Mouse (Mus musculus): ENCODE data around the gene Slc5a10.

Slc5a10 gene

DNA sequence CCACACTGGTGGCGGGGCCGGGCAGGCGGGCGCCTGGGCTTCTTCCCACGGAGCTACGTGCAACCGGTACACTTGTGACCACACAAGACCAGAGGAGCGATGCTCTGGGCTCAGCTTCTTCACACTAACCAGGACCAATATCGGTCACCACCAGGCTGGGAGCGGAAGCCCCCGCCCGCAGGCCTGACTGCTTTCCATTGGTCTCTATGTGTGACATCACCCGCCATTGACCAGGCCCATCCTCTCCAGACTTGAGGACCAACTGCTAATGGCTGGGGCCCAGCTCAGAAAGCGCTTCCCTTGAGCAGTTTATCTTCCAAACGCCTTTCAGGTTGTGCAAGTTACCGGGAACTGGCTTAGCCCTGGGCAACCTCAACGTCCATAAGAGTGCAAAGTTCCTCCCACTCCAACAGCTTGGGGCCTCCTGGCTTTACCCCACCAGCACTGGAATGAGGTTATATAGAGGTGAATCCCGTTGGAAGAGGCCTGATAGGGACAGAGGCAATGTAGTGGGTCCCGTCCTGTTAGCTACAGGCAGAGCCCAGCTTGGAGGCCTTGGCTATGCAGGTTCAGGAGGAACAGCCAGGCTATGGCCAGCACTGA, 48.7 kb downstream of the Slc5a10 start:
- CTCF ChIA-PET = interaction anchor here (0.7 to 1.9 kb wide), 3 partner anchors 12 to 527 kb away, joined by 3 to 5 read pairs (median 4); no protein-coding TSS in a partner anchor

DNA sequence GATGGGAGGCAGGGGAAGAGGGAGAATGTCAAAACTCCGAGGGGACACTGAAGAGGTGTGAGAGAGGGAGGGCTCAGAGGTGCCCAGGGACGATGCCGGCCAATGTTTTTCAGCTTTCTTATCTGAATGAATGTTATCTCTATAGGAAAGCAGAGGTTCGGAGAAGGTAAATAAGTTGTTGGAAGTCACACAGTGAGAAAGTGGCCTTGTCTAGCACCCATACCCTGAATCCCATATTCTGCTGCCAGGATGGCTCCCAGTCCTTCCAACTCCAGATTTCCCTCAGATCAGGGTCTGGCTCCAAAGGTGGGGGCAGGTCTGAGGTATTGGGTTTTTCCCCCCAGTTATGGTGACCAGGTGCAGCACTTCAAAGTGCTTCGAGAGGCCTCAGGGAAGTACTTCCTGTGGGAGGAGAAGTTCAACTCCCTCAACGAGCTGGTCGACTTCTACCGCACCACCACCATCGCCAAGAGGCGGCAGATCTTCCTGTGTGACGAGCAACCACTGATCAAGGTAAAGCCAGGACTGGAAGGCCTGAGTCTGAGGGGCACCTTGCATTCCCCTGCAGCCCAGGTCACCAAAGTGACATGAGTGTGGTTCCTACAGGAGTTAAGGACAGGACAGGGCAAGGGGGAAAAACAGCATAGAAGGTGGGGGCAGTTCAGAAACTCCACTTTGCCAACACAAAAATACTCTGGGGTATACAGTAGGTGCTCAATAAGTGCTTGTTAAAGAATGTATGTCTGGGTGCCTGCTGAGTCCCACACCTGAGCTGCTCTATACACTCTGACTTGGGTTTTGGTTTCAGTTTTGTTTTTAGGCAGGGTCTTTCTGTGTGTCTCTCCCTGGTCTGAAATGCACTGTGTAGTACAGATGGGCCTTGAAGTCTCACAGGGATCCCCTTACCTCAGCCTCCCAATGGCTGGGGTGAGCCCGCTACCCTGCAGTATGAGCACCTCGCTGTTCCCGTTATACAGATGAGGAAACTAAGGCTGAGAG, 50.8 kb downstream of the Slc5a10 start:
- CTCF ChIA-PET = interaction anchor here (1.3 to 1.9 kb wide), 2 partner anchors 9 to 40 kb away, joined by 3 to 5 read pairs; no protein-coding TSS in a partner anchor

DNA sequence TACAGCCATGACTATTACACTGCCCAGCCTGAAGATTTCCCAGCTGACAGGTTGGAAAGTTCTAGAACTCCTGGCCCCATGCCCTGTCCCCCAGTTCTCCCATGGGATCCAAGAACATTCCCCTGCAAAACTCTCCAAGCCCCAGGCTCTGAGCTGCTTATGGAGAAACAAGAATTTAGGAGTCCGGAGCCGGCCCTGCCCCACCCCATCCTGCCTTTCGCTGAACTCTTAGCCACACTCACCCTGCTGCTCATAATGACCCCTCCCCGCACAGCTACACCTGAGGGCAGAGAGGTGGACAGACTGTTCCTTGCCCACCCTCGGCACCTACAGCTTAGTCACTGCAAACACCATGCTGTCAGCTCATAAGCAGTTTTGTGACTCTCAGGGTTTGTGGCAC, 52.8 kb downstream of the Slc5a10 start:
- CTCF ChIA-PET = interaction anchor here (0.6 kb wide), 2 partner anchors 42 to 1803 kb away, joined by 3 read pairs; no protein-coding TSS in a partner anchor

DNA sequence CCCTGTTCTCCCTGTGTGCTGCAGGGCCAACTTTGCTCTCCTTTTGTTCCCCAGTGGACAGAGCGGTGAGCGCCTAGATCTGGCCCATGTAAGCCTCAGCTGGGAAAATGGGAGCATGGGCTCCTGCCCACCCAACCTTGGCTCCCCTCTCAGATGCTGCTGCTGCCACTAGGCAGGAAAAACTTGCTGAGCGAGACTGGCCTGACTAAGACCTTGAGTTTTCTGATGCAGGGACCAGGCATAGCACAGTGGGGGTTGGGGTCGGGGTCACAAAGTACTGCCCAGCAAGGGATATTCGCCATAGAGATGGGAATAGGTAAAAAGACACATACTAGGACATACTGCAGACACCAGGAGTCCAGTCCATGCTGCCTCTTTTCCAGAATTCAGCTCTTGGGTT, 53.4 kb downstream of the Slc5a10 start:
- CTCF ChIA-PET = interaction anchor here (0.6 to 0.7 kb wide), 2 partner anchors 15 to 1803 kb away, joined by 3 to 4 read pairs; partner anchors contain the start of gene Grap

DNA sequence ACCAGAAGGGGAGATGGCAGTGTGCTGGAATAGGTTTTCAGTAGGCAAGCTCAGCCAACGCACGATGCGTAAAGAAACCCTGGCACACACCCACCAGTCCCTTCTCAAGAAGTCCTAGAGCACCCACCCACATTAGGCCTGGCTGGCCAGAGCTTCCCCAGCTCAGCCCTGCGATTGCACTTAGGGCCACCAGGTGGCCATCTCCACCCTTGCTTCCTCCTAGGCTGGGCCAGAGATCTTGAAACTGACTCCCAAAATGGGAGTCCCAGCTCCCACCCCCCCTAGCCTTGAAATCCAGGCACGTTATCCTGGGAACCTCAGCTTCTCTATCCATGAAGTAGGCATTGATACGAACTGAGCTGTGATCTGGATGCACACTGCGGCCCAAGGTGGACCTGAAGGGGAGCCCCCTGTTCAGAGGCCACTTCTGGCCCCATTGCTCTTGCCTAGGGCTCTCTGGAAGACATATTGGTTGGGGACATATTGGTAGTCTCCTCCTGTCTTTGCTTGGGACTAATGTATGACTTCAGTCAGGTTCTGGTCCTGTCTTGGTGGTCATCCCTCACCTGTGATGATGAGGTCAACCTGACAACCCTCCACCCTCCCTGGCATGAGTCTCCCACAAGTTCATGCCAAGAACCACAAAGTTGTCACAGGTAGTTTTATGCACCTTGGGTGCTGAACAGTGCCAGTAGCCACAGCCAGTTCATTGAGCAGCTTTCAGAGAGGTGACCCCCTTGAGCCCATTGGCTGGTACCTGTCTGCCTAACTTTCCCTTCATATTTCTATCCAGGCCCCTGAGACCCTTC, 54.4 kb downstream of the Slc5a10 start:
- CTCF ChIA-PET = interaction anchor here (0.7 to 0.8 kb wide), 2 partner anchors 8 to 14 kb away, joined by 3 to 4 read pairs; partner anchors contain the start of gene Grap

DNA sequence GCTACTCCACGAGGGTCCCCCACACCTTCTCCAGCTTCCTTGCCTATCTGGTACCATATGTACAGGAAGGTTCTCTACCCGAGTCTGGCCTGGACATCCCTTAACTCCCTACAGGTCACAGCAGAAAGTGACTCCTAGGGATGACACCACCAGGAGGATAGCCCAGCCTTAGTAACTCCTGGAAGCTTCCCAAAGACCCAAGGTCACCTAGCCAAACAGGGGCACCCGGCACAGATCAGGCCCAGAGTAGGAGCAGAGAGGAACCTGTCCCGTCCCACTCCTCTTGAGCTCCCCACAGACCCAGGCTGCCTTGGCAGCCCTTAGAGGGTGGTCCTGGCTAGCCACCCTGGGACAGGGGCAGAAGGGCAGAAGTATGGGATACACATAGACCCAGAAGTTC, 55.2 kb downstream of the Slc5a10 start:
- CTCF ChIA-PET = interaction anchor here (0.6 to 0.7 kb wide), 2 partner anchors 17 to 96 kb away, joined by 3 read pairs; partner anchors contain the start of gene Prpsap2

DNA sequence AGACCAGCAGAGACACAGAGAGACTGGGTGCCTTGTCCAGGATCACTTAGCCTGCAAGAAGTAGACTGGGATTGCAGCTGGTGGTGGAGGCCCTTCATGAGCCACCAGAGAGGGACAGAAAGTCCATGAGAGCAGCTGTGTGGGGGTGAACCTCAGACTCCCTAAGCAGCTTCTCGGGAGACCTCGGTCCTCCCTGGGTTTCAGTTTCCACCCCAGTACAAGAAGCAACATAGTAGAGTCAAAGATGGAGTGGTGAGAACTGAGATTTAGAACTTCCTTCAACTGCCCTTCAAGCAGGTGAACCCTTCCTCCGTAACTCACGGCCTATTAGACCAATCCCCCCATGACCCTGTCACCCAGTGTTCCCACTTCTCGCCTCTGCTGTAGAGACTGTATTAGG, 58.4 kb downstream of the Slc5a10 start:
- CTCF ChIA-PET = interaction anchor here (0.7 to 1.3 kb wide), 2 partner anchors 17 to 36 kb away, joined by 3 to 6 read pairs; no protein-coding TSS in a partner anchor

DNA sequence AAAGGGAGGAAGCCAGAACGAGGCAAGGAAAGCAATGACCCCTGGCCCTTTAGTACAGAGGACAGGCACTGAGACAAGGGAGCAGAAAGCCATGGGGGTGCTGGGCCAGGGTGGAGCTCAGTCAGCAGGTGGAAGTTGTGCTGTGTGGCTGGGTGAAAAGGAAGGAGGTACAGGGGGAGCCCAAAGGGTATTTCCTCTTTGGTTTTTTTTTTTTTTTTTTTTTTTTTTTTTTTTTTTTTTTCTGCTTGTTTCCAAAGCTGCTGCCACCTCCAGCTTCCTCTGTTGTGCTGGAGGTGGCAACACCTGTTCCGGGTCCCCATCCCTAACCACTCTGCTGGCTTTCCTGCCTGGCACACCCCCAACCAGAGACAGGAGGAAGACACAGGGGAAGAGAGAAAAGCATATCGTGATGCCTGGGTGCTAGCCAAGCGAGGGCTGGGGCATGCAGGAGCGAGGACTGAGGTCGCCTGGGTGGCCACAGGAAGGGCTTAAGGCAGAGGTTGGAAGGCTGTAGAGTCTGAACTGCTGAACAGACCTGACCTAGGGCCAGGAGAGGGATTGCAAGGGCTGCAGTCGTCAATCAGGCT, 59.7 kb downstream of the Slc5a10 start:
- CTCF ChIA-PET = interaction anchor here (2.2 kb wide), 1 partner anchor 10 kb away, joined by 5 read pairs; no protein-coding TSS in a partner anchor

DNA sequence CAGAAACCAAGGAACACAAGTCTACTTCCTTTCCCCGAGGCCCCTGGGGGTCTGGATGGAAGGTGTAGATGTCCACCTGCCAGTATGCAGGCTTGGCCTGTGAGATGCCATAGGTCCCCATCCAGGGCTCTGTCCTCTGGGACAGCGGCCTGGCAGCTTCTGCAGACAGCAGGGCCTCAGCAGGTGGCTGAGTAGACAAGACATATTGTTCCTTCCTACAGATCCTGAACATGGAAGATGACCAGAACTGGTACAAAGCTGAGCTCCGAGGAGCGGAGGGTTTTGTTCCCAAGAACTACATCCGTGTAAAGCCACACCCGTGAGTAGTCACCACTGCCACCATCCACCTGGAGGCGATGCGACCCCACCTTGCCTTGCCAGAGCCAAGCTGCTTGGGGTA, 60.6 kb downstream of the Slc5a10 start:
- CTCF ChIA-PET = interaction anchor here (0.6 to 2.2 kb wide), 2 partner anchors 8 to 11 kb away, joined by 4 to 5 read pairs; no protein-coding TSS in a partner anchor

DNA sequence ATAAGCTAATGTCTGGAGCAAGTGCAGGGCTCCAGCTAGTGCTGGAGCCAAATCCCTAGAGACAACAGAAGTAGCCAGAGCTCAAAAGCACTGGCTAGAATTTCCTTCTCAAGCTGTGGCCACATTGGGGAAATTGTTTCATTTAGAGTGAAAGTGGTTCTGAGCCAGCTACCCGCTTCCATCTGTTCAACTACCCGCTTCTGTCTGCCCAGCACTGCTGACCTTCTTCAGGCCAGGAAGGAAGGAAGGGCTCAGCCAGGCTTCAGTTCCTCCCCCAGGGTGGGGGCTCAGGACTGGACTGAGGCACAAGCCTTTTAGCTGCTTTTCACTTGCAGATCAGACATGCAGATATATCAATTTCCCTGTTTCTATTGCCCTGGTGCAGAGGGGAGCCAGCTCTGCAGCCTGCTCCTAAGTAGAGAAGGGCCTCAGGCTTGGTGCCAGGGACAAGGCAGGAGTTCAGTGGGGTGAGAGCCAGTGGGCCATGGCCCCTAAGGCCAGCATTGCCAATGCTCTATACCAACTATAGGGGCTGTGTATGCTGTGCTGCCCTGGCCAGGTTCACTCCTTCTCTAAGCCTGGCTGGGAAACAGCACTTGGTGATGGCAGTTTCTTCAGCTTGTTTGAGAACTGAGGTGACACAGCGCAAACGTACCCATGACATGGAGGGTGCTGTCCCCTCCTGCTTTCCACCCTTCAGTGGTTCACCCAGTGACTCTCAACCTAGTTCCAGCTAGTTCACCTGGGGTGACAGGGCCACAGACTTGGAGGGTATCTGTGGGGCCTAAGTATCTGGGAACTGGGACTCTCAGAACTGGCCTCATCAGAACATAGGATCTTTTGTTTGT, 61.4 kb downstream of the Slc5a10 start:
- CTCF ChIA-PET = interaction anchor here (0.7 to 2.2 kb wide), 2 partner anchors 12 to 14 kb away, joined by 3 to 5 read pairs; no protein-coding TSS in a partner anchor

DNA sequence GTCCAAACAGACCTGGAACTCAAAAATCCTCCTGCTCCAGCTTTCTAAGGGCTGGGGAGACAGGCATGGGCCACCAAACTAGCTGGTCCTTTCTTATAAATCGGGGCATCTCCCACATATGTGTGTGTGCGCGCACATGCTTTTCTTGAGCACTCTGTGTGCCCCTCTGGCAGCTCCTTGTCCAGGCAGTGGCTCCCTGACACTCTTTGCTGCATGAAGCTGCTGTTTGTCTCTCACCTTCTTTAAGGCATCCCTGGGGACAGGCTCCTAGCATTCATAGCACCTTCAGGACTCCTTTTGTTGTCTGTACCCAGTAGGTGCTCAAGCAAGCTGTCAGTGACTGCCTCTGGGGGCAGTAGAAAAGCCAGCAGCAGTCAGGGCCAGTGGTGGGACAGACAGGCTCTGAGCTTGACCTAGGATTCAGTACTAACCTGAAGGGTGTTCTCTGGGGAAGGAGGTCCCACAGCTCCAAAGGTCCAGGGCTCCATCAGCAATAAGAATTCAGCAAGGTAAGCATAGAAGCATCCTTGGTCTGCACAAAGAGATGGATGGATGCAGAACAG, 62.2 kb downstream of the Slc5a10 start:
- CTCF ChIA-PET = interaction anchor here (0.5 to 1.1 kb wide), 3 partner anchors 8 to 72 kb away, joined by 3 read pairs; no protein-coding TSS in a partner anchor

DNA sequence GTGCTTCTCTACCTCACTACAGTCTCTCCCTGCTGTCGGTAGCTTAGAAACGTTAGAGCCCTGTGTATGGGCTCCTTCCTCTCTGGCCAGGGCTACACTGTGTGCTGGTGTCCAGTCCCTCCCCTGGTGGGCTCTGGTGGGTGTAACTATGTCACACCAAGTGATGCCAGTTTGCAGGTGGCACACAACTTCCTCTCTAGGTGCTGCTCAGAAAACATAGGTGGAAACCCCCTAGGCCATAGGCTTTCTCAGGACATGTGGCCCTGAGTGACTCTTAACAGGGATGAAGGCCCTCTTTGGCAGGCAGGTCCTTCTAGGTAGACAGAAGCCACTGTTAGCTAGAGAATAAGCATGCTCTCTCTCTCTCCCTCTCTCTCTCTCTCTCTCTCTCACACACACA, 63.2 kb downstream of the Slc5a10 start:
- CTCF ChIA-PET = interaction anchor here (0.8 to 1.2 kb wide), 3 partner anchors 9 to 152 kb away, joined by 3 to 4 read pairs (median 3); no protein-coding TSS in a partner anchor

DNA sequence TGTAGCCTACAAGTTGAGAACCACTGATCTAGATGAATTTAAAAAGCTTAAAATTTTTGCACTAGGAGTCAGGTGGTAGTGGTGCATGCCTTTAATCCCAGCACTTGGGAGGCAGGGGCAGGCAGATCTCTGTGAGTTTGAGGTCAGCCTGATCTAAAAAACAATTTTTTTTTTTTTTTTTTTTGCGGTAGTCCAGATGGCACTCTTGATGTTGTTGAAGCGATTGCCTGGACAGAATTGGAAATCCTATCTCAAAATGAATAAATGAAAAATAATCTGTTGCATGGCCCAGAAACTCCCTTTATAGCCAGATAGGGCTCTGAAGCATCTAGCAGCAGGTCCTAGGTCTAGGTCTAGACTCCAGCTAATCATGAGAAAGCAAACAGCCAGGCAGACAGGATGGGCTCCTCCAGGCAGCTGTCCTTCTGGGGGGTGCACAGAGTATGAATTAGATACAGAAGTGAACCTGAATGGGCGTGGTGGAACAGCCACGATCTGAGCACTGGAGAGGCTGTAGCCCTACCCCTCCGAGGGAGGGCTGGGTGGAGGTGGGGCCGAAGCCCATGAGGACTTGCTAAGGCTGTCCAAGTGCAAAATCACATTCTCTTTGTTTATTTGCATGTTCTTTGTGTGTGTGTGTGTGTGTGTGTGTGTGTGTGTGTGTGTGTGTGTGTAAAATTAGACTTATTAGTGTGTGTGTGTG, 64.3 kb downstream of the Slc5a10 start:
- CTCF ChIA-PET = interaction anchor here (0.6 to 1.2 kb wide), 2 partner anchors 151 to 845 kb away, joined by 3 to 4 read pairs; partner anchors contain the start of gene Shmt1

DNA sequence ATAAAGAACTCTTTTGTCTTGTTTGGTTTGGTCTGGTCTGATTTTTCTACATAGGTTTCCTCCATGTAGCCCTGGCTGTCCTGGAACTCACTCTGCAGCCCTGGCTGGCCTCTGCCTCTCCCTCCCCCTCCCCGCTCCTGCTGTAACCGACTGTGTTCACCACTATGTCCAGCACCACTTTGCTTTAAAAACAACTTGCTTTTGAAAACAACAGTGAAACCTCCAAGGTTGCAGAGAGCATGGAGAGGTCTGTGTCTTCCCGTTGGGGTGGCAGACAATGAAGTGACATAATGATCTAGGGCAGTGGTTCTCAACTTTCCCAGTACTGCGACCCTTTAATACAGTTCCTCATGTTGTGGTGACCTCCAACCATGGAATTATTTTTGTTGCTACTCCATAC, 65.0 kb downstream of the Slc5a10 start:
- CTCF ChIA-PET = no interaction called here

DNA sequence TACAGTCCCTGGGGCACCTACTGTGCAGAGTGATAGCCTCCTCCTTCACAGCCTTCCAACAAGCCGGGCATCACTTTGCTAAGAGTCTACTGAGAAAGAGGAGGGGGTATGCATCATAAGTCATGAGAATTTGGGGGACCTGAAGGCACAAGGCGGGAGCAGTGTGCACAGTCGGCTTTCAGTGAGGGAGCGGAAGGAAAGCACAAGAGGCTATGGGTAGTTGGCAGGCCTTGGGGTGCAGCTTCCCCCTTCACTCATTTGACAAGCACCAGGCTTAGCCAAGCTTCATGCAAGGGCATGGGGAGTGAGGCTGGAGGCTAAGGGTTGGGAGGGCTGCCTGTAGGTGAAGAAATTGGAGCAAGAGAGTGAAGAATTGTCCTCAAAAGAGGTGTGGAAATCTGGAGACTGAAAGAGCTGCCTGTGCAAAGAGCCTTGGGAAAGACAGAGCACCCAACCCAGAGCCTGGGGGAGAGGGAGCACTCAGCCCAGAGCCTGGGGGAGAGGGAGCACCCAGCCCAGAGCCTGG, 65.8 kb downstream of the Slc5a10 start:
- CTCF ChIA-PET = no interaction called here

DNA sequence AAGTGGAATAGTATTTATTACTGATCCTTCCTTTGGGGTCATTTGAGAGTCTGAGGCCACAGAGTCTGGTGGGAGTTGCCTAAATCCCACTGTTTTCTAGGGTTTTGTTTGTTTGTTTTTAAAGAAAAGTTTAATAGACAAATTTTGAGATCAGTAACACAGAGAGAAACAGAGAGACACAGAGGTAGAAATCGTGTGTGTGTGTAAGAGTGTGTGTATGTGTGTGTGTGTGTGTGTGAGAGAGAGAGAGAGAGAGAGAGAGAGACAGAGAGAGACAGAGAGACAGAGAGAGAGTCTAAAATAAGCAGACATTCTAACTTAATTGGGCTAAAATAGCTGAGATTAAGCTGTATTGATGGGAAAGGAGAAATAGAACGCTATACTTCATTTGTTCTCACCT, 67.1 kb downstream of the Slc5a10 start:
- CTCF ChIA-PET = interaction anchor here (2.2 kb wide), 1 partner anchor 13 kb away, joined by 4 read pairs; no protein-coding TSS in a partner anchor

DNA sequence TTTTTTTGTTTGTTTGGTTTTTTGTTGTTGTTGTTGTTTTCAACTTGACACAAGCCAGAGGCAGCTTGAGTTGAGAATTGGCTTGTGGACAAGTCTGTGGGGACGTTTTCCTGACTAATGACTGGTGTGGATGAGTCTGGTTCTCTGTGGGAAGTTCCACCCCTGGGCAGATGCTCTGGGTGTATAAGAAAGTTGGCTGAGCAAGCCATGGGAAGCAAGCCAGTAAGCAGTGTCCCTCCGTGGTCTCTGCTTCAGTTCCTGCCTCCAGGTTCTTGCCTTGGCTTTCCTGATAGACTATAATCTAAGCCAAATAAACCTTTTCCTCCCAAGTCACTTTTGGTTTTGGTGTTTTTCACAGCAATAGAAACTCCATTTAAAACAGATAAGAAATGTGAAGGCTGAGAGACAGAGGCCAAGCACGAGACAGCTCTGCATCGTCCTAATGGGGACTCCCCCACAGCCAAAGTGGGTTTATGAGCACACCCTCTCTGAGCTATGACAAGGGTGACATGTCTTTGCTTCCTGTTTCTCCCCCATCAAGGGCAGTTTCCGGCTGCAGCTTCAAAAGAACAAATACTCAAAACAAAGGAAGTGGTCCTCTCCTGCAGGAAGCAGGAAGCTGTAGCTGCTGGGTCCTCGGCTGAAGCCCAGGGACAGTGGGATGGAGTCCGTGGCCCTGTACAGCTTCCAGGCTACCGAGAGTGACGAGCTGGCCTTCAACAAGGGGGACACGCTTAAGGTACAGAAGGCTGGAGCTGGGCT, 67.8 kb downstream of the Slc5a10 start, which contains the start of gene Grap:
Gene Grap (plus strand): TSS at position 580 of the 762 bp plus-strand sequence.
- CTCF ChIA-PET = interaction anchor here (2.2 kb wide), 1 partner anchor 14 kb away, joined by 4 read pairs; no protein-coding TSS in a partner anchor

Data from spleen, embryonic (tissue).